Mouse (Mus musculus): ENCODE results near the gene Arl6ip4.

DNA sequence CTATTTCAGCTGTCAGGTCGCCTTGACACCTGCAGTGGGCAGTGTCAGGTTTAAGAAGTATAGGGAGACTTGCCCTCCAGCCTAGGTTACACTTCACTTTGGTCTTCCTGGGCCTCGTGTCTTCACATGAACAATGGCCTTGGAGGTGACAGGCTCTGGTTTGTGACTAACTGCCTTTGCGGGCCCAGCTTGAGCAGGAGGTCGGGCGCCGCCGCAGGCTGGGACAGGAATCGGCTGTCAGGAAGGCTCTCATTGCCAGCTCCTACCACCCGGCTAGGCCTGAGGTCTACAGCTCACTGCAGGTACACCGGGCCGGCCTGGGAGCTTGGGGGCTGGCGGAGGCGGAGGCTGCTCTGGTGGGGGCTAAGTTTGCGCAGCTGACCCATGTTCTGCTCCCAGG is 2.9 kb upstream of the Arl6ip4 start:
- TF ChIP-seq CTCF (IDR thresholded peaks at IDR 0.05; ENCODE audit: low read depth, low read length) (no peak; the same call in 1 of the 2 replicates), POLR2A (IDR thresholded peaks at IDR 0.05; ENCODE audit: borderline replicate concordance, low read depth, low read length) (no peak)
